Mouse (Mus musculus) E14TG2a.4 (cell line): ENCODE data around the gene Pck2.

Source experiments
- CTCF ChIP-seq: conservative IDR thresholded peaks from 2 replicates; pipeline ENCODE4 v1.5.1; 2014; ENCODE audit warnings: low read length
- NANOG ChIP-seq: IDR thresholded peaks from 2 replicates; pipeline ENCODE4 v1.6.1; 2014; ENCODE audit warnings: borderline replicate concordance, low read length, mixed read lengths
- POU5F1 ChIP-seq: IDR thresholded peaks from 2 replicates; pipeline ENCODE4 v1.6.1; 2014; ENCODE audit warnings: low read length, borderline replicate concordance

GRCm38 (mm10) chr14:55490361-55491201 lies 49.5 kb upstream of the Pck2 start, which contains the start of gene Carmil3:
- no peak for TF ChIP-seq CTCF
- no peak for TF ChIP-seq POU5F1
- no peak for TF ChIP-seq NANOG
